Mouse (Mus musculus) MEL (cell line): ENCODE results near the gene BC017158. TPM values are rescaled to one million over a fixed set of nuclear protein-coding genes. Genes with fewer than 3 reads are reported as not detected.

Source experiments
- DNase-seq: peaks from one replicate; pipeline ENCODE4 v3.0.0; 2011; ENCODE audit warnings: low read depth, low spot score
- H3K27ac ChIP-seq: 2 replicates; pipeline ENCODE4 v1.5.1; 2012; ENCODE audit warnings: low read depth, mild to moderate bottlenecking, control low read depth, low read length, moderate library complexity; ENCODE audit not compliant: control insufficient read depth
- H3K27me3 ChIP-seq, 2 experiments: fragments of 150-350 bp in 1 of 2; sonication (generic) in 1 of 2; 2 replicates each; pipeline ENCODE4 v1.6.1; 2012; ENCODE audit warnings: low read length in 2 of 2, mild to moderate bottlenecking in 2 of 2, improper control_type of control experiment in 1 of 2, moderate library complexity in 1 of 2; ENCODE audit not compliant: insufficient read depth in 2 of 2, control insufficient read depth in 1 of 2
- H3K36me3 ChIP-seq, 2 experiments: 2 replicates each; pipeline ENCODE4 v1.6.1; 2012 to 2014; ENCODE audit warnings: low read length in 2 of 2, improper control_type of control experiment in 1 of 2, inconsistent platforms in 1 of 2, mild to moderate bottlenecking in 1 of 2; ENCODE audit not compliant: insufficient read depth in 2 of 2, control insufficient read depth in 1 of 2
- H3K4me1 ChIP-seq, 2 experiments: fragments of 150-350 bp in 1 of 2; sonication (generic) in 1 of 2; 2 replicates each; pipeline ENCODE4 v1.6.1; 2012; ENCODE audit warnings: low read length in 2 of 2, improper control_type of control experiment in 1 of 2, mild to moderate bottlenecking in 1 of 2; ENCODE audit not compliant: insufficient read depth in 2 of 2, control insufficient read depth in 1 of 2
- H3K4me3 ChIP-seq, 2 experiments: fragments of 150-350 bp in 1 of 2; sonication (generic) in 1 of 2; 2 replicates each; pipeline ENCODE4 v1.5.1; 2012; ENCODE audit warnings: low read depth in 2 of 2, low read length in 2 of 2, mild to moderate bottlenecking in 2 of 2, moderate library complexity in 2 of 2, control low read depth in 1 of 2, improper control_type of control experiment in 1 of 2; ENCODE audit not compliant: control insufficient read depth in 1 of 2, insufficient read depth in 1 of 2
- H3K79me2 ChIP-seq: 2 replicates; pipeline ENCODE4 v1.6.1; 2012; ENCODE audit warnings: mild to moderate bottlenecking, low read length, moderate library complexity; ENCODE audit not compliant: control insufficient read depth, poor library complexity, insufficient read depth
- H3K9ac ChIP-seq: 2 replicates; pipeline ENCODE4 v1.6.1; 2012; ENCODE audit warnings: low read depth, mild to moderate bottlenecking, control low read depth, low read length, moderate library complexity; ENCODE audit not compliant: control insufficient read depth, poor library complexity, severe bottlenecking
- H3K9me3 ChIP-seq: fragments of 150-350 bp; sonication (generic); replicated peaks from 2 replicates; pipeline ENCODE4 v1.6.1; 2012; ENCODE audit warnings: mild to moderate bottlenecking, low read length, improper control_type of control experiment, moderate library complexity; ENCODE audit not compliant: insufficient read depth
- CHD1 ChIP-seq: IDR thresholded peaks from 2 replicates; pipeline ENCODE4 v1.6.1; 2012; ENCODE audit warnings: low read depth, mild to moderate bottlenecking, inconsistent platforms, low read length, improper control_type of control experiment
- ELF1 ChIP-seq: IDR thresholded peaks from 2 replicates; pipeline ENCODE4 v1.6.1; 2014; ENCODE audit warnings: low read depth, mild to moderate bottlenecking, inconsistent platforms, low read length, improper control_type of control experiment, moderate library complexity
- EP300 ChIP-seq, 2 experiments: IDR thresholded peaks; 2 replicates each; pipeline ENCODE4 v1.6.1; 2011; ENCODE audit warnings: improper control_type of control experiment in 2 of 2, low read length in 2 of 2, low read depth in 1 of 2, mild to moderate bottlenecking in 1 of 2
- GATA1 ChIP-seq: IDR thresholded peaks from 2 replicates; pipeline ENCODE4 v1.6.1; 2011; ENCODE audit warnings: low read depth, low read length, improper control_type of control experiment
- JUND ChIP-seq: IDR thresholded peaks from 2 replicates; pipeline ENCODE4 v1.6.1; 2011; ENCODE audit warnings: low read depth, mild to moderate bottlenecking, improper control_type of control experiment, low read length
- MXI1 ChIP-seq: IDR thresholded peaks from 2 replicates; pipeline ENCODE4 v1.6.1; 2011; ENCODE audit warnings: mild to moderate bottlenecking, low read depth, low read length, improper control_type of control experiment
- NELFE ChIP-seq: IDR thresholded peaks from 2 replicates; pipeline ENCODE4 v1.6.1; 2011; ENCODE audit warnings: low read depth, low read length, improper control_type of control experiment
- RAD21 ChIP-seq: IDR thresholded peaks from 2 replicates; pipeline ENCODE4 v1.6.1; 2011; ENCODE audit warnings: mild to moderate bottlenecking, low read depth, low read length, improper control_type of control experiment
- RCOR1 ChIP-seq: IDR thresholded peaks from 2 replicates; pipeline ENCODE4 v1.6.1; 2012; ENCODE audit warnings: low read depth, mild to moderate bottlenecking, inconsistent platforms, low read length, improper control_type of control experiment
- TCF12 ChIP-seq: IDR thresholded peaks from 2 replicates; pipeline ENCODE4 v1.6.1; 2014; ENCODE audit warnings: low read depth, mild to moderate bottlenecking, inconsistent platforms, low read length, improper control_type of control experiment, moderate library complexity
- USF2 ChIP-seq, 2 experiments: IDR thresholded peaks; 2 replicates each; pipeline ENCODE4 v1.6.1; 2011 to 2012; ENCODE audit warnings: improper control_type of control experiment in 2 of 2, low read length in 2 of 2, borderline replicate concordance in 1 of 2, inconsistent platforms in 1 of 2, low read depth in 1 of 2, mild to moderate bottlenecking in 1 of 2; ENCODE audit not compliant: insufficient read depth in 1 of 2
- polyA plus RNA-seq, 2 experiments: library from polyadenylated mRNA; stranded (reverse) in 1 of 2; unstranded in 1 of 2; fragments of >175 nt in 1 of 2; fragments of >200 nt in 1 of 2; gene quantifications; 2 replicates each; pipeline versions ENCODE4 v1.2.1 to v1.2.4; 2012; ENCODE audit warnings: low replicate concordance in 2 of 2, low read depth in 1 of 2; ENCODE audit not compliant: insufficient read length in 2 of 2, insufficient read depth in 1 of 2, missing spikeins in 1 of 2
- total RNA-seq: library from RNA; depleted of rRNA; stranded (reverse); fragments of 300-350 nt; gene quantifications from 2 replicates; pipeline ENCODE4 v1.2.3, GENCODE M21; 2012

BC017158 gene
- total and polyA plus RNA-seq, 3 experiments = 19.8 to 41.6 TPM; not detected in 1

- Histone ChIP-seq H3K9me3 (no peaks in the 10 kb centered on the region), H3K36me3 (peaks cover 0 to 3% of the 10 kb centered on the region in 2 experiments; a peak in 2 of 4 replicates), H3K4me1 (peaks cover 8 to 15% of the 10 kb centered on the region in 2 experiments), H3K4me3 (no peak overlapping the region), H3K79me2 (no peaks in the 10 kb centered on the region)
- DNase-seq = no peak
- TF ChIP-seq RAD21 = no peak
- no peak for TF ChIP-seq CHD1
- TF ChIP-seq, all 39 proteins: peak for 0
- H3K9ac ChIP-seq = no peak overlapping the region
- H3K27me3 ChIP-seq = peaks cover 0 to 7% of the 10 kb centered on the region in 2 experiments
- H3K27ac ChIP-seq = no peak overlapping the region
Observed at GRCm38 (mm10) chr7:128321260-128321659, 23.3 kb upstream of the BC017158 start.

GRCm38 (mm10) chr7:128320219-128320816 lies 22.3 kb upstream of the BC017158 start:
- Histone ChIP-seq H3K36me3 (peaks cover 0 to 3% of the 10 kb centered on the region in 2 experiments; a peak in 2 of 4 replicates), H3K9me3 (no peaks in the 10 kb centered on the region), H3K4me1 (peaks cover 8 to 15% of the 10 kb centered on the region in 2 experiments), H3K9ac (no peak overlapping the region), H3K4me3 (no peak overlapping the region), H3K79me2 (no peaks in the 10 kb centered on the region), H3K27me3 (peaks cover 0 to 4% of the 10 kb centered on the region in 2 experiments; a peak in 3 of 4 replicates), H3K27ac (no peak overlapping the region)
- TF ChIP-seq TCF12 (peak; percentile 47), MXI1 (no peak), EP300 (IDR thresholded peaks at IDR 0.05; ENCODE audit: low read depth in 1 of 2, low read length in 2 of 2) (peak; percentile 57 to 66), RCOR1 (0 out of 2 replicates have a peak, but pooled peaks have one; percentile 17), GATA1 (peak; percentile 75)
- peak; percentile 40 for DNase-seq

- Histone ChIP-seq H3K9me3 (no peaks in the 10 kb centered on the region), H3K4me1 (peaks cover 8 to 15% of the 10 kb centered on the region in 2 experiments), H3K36me3 (peaks cover 0 to 3% of the 10 kb centered on the region in 2 experiments; a peak in 2 of 4 replicates), H3K27ac (no peak overlapping the region), H3K9ac (no peak overlapping the region), H3K27me3 (peaks cover 2% of the 10 kb centered on the region in 2 experiments; a peak in 2 of 4 replicates), H3K4me3 (no peak overlapping the region), H3K79me2 (no peaks in the 10 kb centered on the region)
- no peak for TF ChIP-seq ELF1
- TF ChIP-seq JUND = no peak
- TF ChIP-seq TCF12 = no peak
- TF ChIP-seq USF2 (IDR thresholded peaks at IDR 0.05; ENCODE audit: borderline replicate concordance in 1 of 2, insufficient read depth in 1 of 2, low read depth in 1 of 2, low read length in 2 of 2) = no peak
- no peak for TF ChIP-seq NELFE
- no peak for DNase-seq
Observed at GRCm38 (mm10) chr7:128319140-128319539, 21.2 kb upstream of the BC017158 start.
